Mouse (Mus musculus) adrenal gland, adult 8-10 months (tissue): ENCODE results near the gene Homer2. TPM values are rescaled to one million over a fixed set of nuclear protein-coding genes. Genes with fewer than 3 reads are reported as not detected.

Experiments used
- DNase-seq: peaks from one replicate; pipeline ENCODE4 v3.0.0; 2022
- total RNA-seq, 4 experiments: library from RNA; stranded (reverse); gene quantifications; 2 replicates each; pipeline ENCODE4 v1.2.4; 2022

The Homer2 gene
- total RNA-seq, 4 experiments from 2014 or later = 2.0 to 15.1 (median 7.6) TPM

GRCm38 (mm10) chr7:81651284-81651683 lies 56.0 kb downstream of the Homer2 start:
- DNase-seq = no peak

DNA sequence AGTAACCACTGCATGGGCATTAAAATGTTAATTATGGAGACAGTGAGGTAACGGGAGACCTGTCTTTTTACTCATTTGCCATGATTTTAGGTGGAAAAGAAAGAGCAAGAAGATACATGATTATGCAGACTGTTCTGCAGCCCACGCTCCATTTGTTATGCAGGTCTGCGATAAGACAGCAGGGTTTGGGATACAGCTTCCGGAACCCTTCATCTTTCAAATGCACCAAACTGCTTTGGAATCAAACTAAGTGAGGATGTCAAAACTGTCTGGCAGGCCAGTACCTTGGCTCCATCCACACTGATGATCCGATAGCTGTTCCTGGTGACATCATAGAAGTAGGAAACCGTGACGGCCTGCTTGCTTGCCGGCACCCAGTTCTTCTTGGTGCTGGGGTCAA lies 58.1 kb downstream of the Homer2 start:
- no peak for DNase-seq

- DNase-seq = no peak
Measured at GRCm38 (mm10) chr7:81647959-81648358, 59.4 kb downstream of the Homer2 start.

DNA sequence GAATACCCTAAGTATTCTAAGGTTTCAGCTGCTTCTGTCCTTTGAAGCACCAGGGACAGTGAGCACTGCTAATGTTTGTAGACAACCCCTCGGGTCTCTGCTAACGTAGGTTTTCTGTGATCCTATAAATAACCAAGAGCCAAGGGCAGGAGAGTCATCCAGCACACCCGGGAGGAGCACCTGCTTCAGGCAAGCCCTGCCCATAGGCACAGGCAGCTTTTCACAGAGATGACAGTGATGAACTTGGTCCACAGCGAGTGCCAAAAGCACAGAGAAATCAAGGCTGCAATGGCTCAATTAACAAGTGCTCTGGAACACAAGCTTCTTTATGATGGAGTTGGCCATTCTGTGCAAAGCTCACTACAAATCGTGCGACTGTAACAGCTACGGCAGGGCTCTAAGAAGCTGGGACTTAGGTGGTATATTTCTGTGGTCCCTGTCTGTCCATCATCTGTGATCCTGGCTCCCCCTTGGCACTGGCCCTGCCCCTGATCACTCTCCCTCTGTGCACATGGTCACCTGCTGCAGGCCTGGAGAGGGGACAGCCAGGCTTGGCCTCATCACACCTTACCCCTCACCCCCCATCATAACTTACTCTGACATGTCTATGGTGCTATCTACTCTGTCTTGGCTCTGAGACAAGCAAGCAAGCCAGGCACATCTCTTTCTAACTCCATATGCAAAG lies 62.6 kb downstream of the Homer2 start:
- no peak for DNase-seq

- no peak for DNase-seq
Measured at GRCm38 (mm10) chr7:81641101-81641500, 66.2 kb downstream of the Homer2 start.

- DNase-seq = no peak
Measured at GRCm38 (mm10) chr7:81632586-81632985, 74.7 kb downstream of the Homer2 start.

DNA sequence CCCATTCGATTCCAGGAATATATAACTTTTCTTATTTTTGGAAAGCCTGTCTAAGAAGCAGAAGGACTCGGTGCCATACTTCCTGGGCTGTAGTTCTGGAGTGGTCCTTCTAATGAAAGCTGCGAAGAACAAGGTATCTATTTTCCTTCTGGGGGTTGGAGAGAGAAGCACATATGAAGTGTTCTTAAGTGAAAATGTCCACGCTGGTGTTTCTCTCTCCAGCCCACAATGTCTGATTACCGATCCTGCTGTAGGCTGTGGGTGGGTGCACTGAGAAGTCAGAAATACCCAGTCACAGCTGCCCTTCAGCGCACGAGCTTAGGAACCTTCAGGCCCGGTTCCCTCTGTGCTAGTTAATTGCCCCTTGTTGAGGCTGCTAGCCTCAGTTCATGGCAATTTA lies 76.1 kb downstream of the Homer2 start:
- DNase-seq = no peak

DNA sequence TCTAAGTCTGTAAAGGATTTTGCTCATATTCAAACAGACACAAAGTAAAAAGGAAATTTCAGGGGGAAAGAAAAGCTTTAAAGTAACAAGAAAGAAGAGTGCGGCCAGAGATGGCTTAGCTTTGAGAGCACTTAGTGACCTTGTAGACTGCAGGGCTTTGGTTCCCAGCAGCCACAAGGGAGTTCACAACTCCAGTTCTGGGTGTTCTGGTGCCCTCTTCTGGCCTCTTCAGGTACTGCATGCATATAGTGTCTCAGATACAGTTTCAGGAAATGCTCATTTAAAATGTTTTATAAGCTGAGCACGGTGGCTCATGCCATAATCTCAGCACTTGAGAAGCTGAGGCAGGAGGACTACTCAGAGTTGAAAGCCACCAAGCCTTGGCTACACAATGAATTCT lies 80.9 kb downstream of the Homer2 start:
- no peak for DNase-seq

- no peak for DNase-seq
Measured at GRCm38 (mm10) chr7:81623767-81624166, 83.6 kb downstream of the Homer2 start.

GRCm38 (mm10) chr7:81622793-81623192 lies 84.5 kb downstream of the Homer2 start:
- no peak for DNase-seq

DNA sequence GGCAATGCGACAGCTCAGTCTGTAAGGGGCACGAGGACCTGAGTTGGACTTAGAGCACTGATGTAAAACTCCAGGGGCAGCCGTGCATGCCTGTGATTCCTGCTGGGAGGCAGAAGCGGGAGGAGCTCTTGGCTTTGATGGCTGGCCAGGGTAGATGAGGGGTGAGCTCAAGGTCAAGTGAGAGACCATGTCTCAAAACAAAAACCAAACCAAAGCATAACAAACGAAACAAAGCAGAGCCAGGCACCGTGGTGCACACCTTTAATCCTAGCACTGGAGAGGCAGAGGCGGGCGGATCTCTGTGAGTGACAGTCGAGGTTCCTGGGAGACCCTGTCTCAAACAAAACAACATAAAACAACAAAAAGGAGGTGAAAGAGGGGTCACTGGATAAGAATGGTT lies 92.3 kb downstream of the Homer2 start:
- DNase-seq = no peak

- DNase-seq = no peak
Measured at GRCm38 (mm10) chr7:81612856-81613635, 94.3 kb downstream of the Homer2 start.

DNA sequence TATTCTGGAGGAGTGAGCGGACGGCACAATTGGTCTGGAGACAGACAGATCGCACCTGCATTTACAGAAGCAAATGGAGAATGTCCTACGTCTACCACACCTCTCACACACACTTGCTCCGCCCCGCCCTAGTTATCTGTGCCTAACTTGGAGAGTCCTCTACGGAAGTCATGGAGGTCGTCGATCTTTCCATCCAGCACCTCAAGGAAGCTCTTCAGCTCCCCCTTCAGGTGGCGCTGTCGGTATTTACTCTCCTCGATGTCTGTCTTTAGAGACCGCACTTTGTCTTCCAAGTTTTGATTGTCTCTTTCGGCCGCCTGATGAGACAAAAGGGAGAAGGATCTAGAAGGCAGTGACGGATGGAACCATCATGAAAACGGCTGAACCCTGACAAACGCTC lies 97.2 kb downstream of the Homer2 start:
- no peak for DNase-seq

GRCm38 (mm10) chr7:81606452-81606851 lies 100.9 kb downstream of the Homer2 start:
- no peak for DNase-seq

- no peak for DNase-seq
Measured at GRCm38 (mm10) chr7:81605489-81605888, 101.8 kb downstream of the Homer2 start.

DNA sequence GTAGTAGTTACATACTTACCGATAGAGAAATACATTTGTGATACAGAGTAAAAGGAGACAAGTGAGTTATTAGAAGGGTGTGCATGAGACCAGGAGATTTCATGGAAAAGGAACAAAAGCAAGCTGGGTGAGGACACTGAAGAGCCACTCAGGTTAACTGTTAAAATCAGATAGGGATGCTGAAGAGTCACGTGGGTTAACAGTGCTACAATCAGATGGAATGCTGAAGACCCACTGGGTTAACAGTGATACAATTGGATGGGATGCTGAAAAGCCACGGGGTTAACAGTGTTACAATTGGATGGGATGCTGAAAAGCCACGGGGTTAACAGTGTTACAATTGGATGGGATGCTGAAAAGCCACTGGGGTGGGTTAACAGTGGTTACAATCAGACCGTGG lies 102.3 kb downstream of the Homer2 start:
- no peak for DNase-seq

DNA sequence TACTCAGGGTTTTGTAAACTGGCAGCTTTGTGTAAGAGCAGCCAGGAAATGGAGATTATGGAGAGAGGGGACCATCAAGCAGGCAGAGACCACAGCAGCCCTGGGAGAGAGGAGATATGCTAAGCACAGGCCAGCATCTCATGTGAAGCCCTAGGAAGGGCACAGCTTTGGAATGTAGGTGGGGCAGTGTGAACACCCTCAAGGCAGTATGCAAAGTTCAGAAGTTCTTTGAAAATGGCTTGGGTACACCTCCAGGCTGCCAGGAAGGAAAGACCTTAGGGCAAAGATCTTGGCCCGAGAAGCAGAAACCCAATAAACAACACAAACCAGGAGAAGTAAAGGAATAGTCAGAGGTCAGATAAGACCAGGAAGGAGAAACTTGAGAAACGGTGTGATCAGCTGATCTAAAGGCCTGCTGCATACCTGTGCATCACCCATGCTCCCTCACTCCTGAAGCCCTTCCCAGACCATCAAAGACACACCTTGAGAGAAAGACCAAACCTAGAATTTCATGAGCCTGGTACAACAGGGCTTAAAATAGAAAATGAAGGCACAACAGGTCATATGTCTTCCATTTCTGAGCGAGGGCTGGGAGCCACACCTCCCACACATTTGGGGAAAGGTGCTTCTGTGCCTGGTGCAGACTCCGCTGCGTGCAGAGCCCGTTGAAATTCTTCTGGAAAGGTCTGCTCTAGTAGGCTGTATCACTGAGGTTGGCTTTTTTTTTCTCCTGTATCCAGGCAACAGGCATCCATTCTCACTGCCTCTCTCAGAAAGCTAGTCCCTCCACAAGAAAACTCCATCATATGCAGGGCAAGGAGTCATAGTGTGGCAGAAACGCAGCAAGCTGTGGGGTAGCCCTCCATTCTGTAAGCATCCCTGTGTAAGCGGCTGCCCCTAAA lies 107.7 kb downstream of the Homer2 start:
- no peak for DNase-seq

DNA sequence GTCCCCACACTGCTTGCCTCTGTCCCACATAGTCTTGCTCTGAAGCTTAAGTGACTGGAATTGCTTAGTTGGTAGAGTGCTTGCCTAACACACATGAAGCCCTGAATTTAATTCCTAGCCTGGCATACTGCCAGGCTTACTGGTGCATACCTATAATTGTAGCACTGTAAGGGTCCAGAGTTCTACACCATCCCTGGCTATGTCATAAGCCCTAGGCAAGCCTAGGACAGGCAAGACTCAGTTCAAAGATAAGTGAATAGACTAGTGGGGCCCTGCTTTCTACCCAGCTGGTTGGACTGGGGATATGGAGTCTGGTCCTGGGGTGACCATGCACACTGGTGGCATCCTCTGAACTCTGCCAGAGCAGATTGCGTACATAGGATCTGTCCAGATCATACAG lies 109.7 kb downstream of the Homer2 start:
- DNase-seq = no peak

GRCm38 (mm10) chr7:81596086-81596485 lies 111.2 kb downstream of the Homer2 start:
- DNase-seq = no peak

GRCm38 (mm10) chr7:81595056-81595455 lies 112.3 kb downstream of the Homer2 start:
- DNase-seq = no peak

DNA sequence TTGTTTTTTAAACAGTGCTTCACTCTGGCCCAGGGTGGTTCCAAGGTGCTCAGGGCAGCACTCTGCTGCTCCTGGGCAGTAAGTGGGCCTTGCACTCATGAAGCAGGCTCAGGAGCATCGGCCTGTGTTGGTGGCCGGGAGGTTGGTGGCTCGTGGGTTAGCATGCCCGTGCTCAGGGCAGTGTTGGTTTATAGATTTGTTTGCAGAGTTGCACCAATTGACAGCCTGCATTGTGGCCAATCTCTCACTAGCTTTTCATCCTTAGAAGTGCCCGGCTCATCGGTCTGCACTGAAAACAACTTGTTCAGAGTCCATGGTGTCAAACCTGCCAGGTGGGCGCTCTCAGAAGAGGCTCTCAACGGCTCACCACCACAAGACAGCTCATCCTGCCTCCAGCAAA lies 113.9 kb downstream of the Homer2 start:
- DNase-seq = no peak

GRCm38 (mm10) chr7:81592686-81593085 lies 114.6 kb downstream of the Homer2 start:
- no peak for DNase-seq

- no peak for DNase-seq
Measured at GRCm38 (mm10) chr7:81587238-81587637, 120.1 kb downstream of the Homer2 start.
